Comparison of ENCODE assay signal across 16 mouse cellular contexts in genomic region chr10:20437021-20437420, GRCm38 (mm10).
DNase-seq lines count a peak whose midpoint lies in the region; ATAC-seq and TF ChIP-seq lines count a peak whose summit lies in the region.
"Had no signal": no experiment of that assay in that cellular context is flagged by ENCODE, and none has a peak within 500 bp of the region (broad histone marks: within the 10 kb centered on the region; RNA-seq: fewer than 3 reads in every experiment).

No protein-coding gene starts in this region.

- peak overlapping the region; percentile 43 for H3K27ac ChIP-seq in lung, embryonic 16.5 days (ENCODE audit: low read length)
- peak overlapping the region; percentile 36; the same call in 1 of the 2 replicates for H3K27ac ChIP-seq in MEL (ENCODE audit: control insufficient read depth, low read depth, low read length)
- no peak overlapping the region for H3K27ac ChIP-seq in intestine, embryonic 15.5 days
- H3K27ac ChIP-seq: heart, embryonic 15.5 days; hindbrain, embryonic 12.5 days; liver, embryonic 14.5 days; midbrain, embryonic 15.5 days had no signal

- no peaks in the 10 kb centered on the region for H3K36me3 ChIP-seq in lung, embryonic 16.5 days (ENCODE audit: control insufficient read depth, insufficient read depth, low read length)
- peaks cover 0 to 10% of the 10 kb centered on the region in 2 experiments; a peak in 2 of 4 replicates for H3K36me3 ChIP-seq in MEL (ENCODE audit: control insufficient read depth in 1 of 2, insufficient read depth in 2 of 2, low read length in 2 of 2)
- no peaks in the 10 kb centered on the region for H3K36me3 ChIP-seq in intestine, embryonic 15.5 days
- H3K36me3 ChIP-seq: hindbrain, embryonic 12.5 days; midbrain, embryonic 15.5 days had no signal

- peak; percentile 79 for ATAC-seq in lung, embryonic 16.5 days (ENCODE audit: low read depth)
- no peak for ATAC-seq in intestine, embryonic 15.5 days
- ATAC-seq: intestine, postnatal 0 days; midbrain, embryonic 15.5 days had no signal

- no peak for TF ChIP-seq CTCF in MEL (IDR thresholded peaks at IDR 0.05 in 2 of 3, conservative IDR thresholded peaks at IDR 0.05 in 1 of 3; ENCODE audit: control insufficient read depth in 1 of 3, insufficient read depth in 1 of 3, low read depth in 2 of 3, low read length in 3 of 3, poor library complexity in 1 of 3, severe bottlenecking in 1 of 3)

- H3K79me2 ChIP-seq in MEL (ENCODE audit: control insufficient read depth, insufficient read depth, low read length, poor library complexity), result no peaks in the 10 kb centered on the region

- 46% methylated on average over 2 of the region's 2 CpGs for WGBS in lung, embryonic 16.5 days
- 38% methylated on average over 2 of the region's 2 CpGs for WGBS in large intestine, adult 2 months
- 66% methylated on average over 2 of the region's 2 CpGs for WGBS in intestine, embryonic 15.5 days

- H3K4me1 ChIP-seq in lung, embryonic 16.5 days (replicated peaks; ENCODE audit: control insufficient read depth, insufficient read depth, low read length), result peaks cover 6% of the 10 kb centered on the region
- H3K4me1 ChIP-seq in MEL (ENCODE audit: control insufficient read depth in 1 of 2, insufficient read depth in 2 of 2, low read length in 2 of 2), result peaks cover 2 to 15% of the 10 kb centered on the region in 2 experiments
- no peaks in the 10 kb centered on the region for H3K4me1 ChIP-seq in intestine, embryonic 15.5 days (replicated peaks)
- H3K4me1 ChIP-seq: hindbrain, embryonic 12.5 days; midbrain, embryonic 15.5 days had no signal

- no peak for TF ChIP-seq EP300 in MEL (IDR thresholded peaks at IDR 0.05; ENCODE audit: low read depth in 1 of 2, low read length in 2 of 2)

- H3K4me2 ChIP-seq in lung, embryonic 16.5 days (ENCODE audit: low read depth, low read length), result no peak overlapping the region
- H3K4me2 ChIP-seq in intestine, embryonic 15.5 days (replicated peaks), result no peak overlapping the region
- H3K4me2 ChIP-seq: heart, embryonic 15.5 days; hindbrain, embryonic 12.5 days; midbrain, embryonic 15.5 days had no signal

- no peak overlapping the region for H3K4me3 ChIP-seq in lung, embryonic 16.5 days (ENCODE audit: low read length)
- H3K4me3 ChIP-seq in MEL (ENCODE audit: control insufficient read depth in 1 of 2, insufficient read depth in 1 of 2, low read depth in 2 of 2, low read length in 2 of 2), result no peak overlapping the region
- H3K4me3 ChIP-seq in intestine, embryonic 15.5 days (replicated peaks), result no peak overlapping the region
- H3K4me3 ChIP-seq: heart, embryonic 15.5 days; hindbrain, embryonic 12.5 days; midbrain, embryonic 15.5 days had no signal

- no peak for DNase-seq in lung, postnatal 36 days
- DNase-seq in MEL (ENCODE audit: low read depth, low spot score) (peak; percentile 50), NIH3T3 (ENCODE audit: low read depth) (peak; percentile 8)
- peak; percentile 13 for DNase-seq in large intestine, adult 2 months (ENCODE audit: low read depth, low spot score)
- no peak for DNase-seq in ovary, postnatal 14 days (ENCODE audit: low spot score)
- DNase-seq: adrenal gland, postnatal 36 days; cerebellum, postnatal 25 days; right cerebral cortex, postnatal 4 days; thymus, adult 18-20 months had no signal

- TF ChIP-seq POLR2A in MEL (IDR thresholded peaks at IDR 0.05; ENCODE audit: control insufficient read depth in 1 of 2, insufficient read depth in 1 of 2, low read depth in 1 of 2, low read length in 2 of 2, poor library complexity in 1 of 2), result no peak

- H3K27me3 ChIP-seq in lung, embryonic 16.5 days (ENCODE audit: control insufficient read depth, insufficient read depth, low read depth, low read length), result no peaks in the 10 kb centered on the region
- peaks cover 0 to 2% of the 10 kb centered on the region in 2 experiments; a peak in 3 of 4 replicates for H3K27me3 ChIP-seq in MEL (ENCODE audit: control insufficient read depth in 1 of 2, insufficient read depth in 2 of 2, low read length in 2 of 2)
- no peaks in the 10 kb centered on the region for H3K27me3 ChIP-seq in intestine, embryonic 15.5 days (replicated peaks)
- H3K27me3 ChIP-seq: heart, embryonic 15.5 days; hindbrain, embryonic 12.5 days; midbrain, embryonic 15.5 days had no signal

- no peak overlapping the region for H3K9ac ChIP-seq in lung, embryonic 16.5 days (ENCODE audit: low read length)
- H3K9ac ChIP-seq in MEL (ENCODE audit: control insufficient read depth, low read depth, low read length, poor library complexity, severe bottlenecking), result no peak overlapping the region
- H3K9ac ChIP-seq in intestine, embryonic 15.5 days, result no peak overlapping the region
- H3K9ac ChIP-seq: heart, embryonic 15.5 days; hindbrain, embryonic 12.5 days; liver, embryonic 14.5 days; midbrain, embryonic 15.5 days had no signal

- H3K9me3 ChIP-seq in lung, embryonic 16.5 days (ENCODE audit: control insufficient read depth, low read length), result no peaks in the 10 kb centered on the region
- H3K9me3 ChIP-seq in MEL (replicated peaks; ENCODE audit: insufficient read depth, low read length), result no peaks in the 10 kb centered on the region
- no peaks in the 10 kb centered on the region for H3K9me3 ChIP-seq in intestine, embryonic 15.5 days
- H3K9me3 ChIP-seq: heart, embryonic 15.5 days; hindbrain, embryonic 12.5 days; midbrain, embryonic 15.5 days had no signal

- TF ChIP-seq RAD21 in MEL (IDR thresholded peaks at IDR 0.05; ENCODE audit: low read depth, low read length), result no peak

TF ChIP-seq in MEL, 35 proteins besides CTCF, POLR2A, EP300 and RAD21:
- no peak for TF ChIP-seq MEF2A (IDR thresholded peaks at IDR 0.05; ENCODE audit: extremely low read depth, insufficient replicate concordance, low read depth, low read length, poor library complexity, severe bottlenecking)
- TF ChIP-seq TAL1 (IDR thresholded peaks at IDR 0.05; ENCODE audit: low read length), result no peak
- TF ChIP-seq HCFC1 (IDR thresholded peaks at IDR 0.05; ENCODE audit: low read depth, low read length), result no peak
- TF ChIP-seq ELF1 (IDR thresholded peaks at IDR 0.05; ENCODE audit: low read depth, low read length), result no peak
- TF ChIP-seq TCF12 (IDR thresholded peaks at IDR 0.05; ENCODE audit: low read depth, low read length), result no peak
- TF ChIP-seq USF1 (IDR thresholded peaks at IDR 0.05; ENCODE audit: low read depth, low read length), result no peak
- TF ChIP-seq MAX (IDR thresholded peaks at IDR 0.05; ENCODE audit: low read length), result no peak
- TF ChIP-seq NRF1 (IDR thresholded peaks at IDR 0.05; ENCODE audit: insufficient read depth, low read depth, low read length, poor library complexity, severe bottlenecking), result no peak
- TF ChIP-seq ZNF384 (IDR thresholded peaks at IDR 0.05; ENCODE audit: low read depth, low read length), result no peak
- no peak for TF ChIP-seq CHD2 (IDR thresholded peaks at IDR 0.05; ENCODE audit: low read length)
- TF ChIP-seq MAFK (IDR thresholded peaks at IDR 0.05; ENCODE audit: borderline replicate concordance, low read depth, low read length), result no peak
- no peak for TF ChIP-seq BHLHE40 (IDR thresholded peaks at IDR 0.05; ENCODE audit: borderline replicate concordance, low read depth, low read length)
- no peak for TF ChIP-seq ZMIZ1 (IDR thresholded peaks at IDR 0.05; ENCODE audit: low read depth, low read length)
- TF ChIP-seq E2F4 (IDR thresholded peaks at IDR 0.05; ENCODE audit: borderline replicate concordance, low read depth, low read length), result no peak
- no peak for TF ChIP-seq MYC (IDR thresholded peaks at IDR 0.05; ENCODE audit: low read depth, low read length)
- no peak for TF ChIP-seq ETS1 (IDR thresholded peaks at IDR 0.05; ENCODE audit: low read depth, low read length)
- no peak for TF ChIP-seq TBP (IDR thresholded peaks at IDR 0.05; ENCODE audit: low read depth, low read length)
- TF ChIP-seq NELFE (IDR thresholded peaks at IDR 0.05; ENCODE audit: low read depth, low read length), result no peak
- no peak for TF ChIP-seq MXI1 (IDR thresholded peaks at IDR 0.05; ENCODE audit: low read depth, low read length)
TF ChIP-seq in MEL: peak in this region for 0.

Comparison
In these comparisons a context has a peak if more than half of its experiments do, and no peak if none do; other contexts are left out.
1. DNase-seq: peak in MEL (single experiment), NIH3T3 (single experiment) and large intestine, adult 2 months (single experiment); none in lung, postnatal 36 days (single experiment) and ovary, postnatal 14 days (single experiment).